ENCODE assay signal across 24 mouse cellular contexts in the genomic region with DNA sequence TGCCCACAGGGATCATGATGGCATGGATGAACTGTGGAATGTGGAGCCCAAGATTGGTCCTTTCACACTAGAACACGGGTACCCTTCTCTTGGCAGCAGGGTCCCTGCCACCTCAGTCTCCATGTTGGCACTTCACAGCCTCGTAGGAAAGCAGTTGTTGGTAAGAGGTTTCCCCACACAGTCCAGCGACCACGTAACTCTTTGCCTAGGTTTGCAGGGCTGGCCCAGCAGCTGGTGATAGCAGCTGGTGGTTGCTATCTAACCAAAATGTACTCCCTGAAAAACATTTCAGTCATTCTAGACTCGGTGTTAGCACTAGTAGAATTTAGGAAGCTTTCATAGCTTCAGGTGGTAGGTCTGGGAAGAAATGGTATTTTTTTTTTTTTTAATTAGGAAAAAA.
"Had no signal": no experiment of that assay in that cellular context is flagged by ENCODE, and none has a peak within 500 bp of the region (broad histone marks: within the 10 kb centered on the region; RNA-seq: fewer than 3 reads in every experiment).

No protein-coding gene starts in this region.

- H3K9me3 ChIP-seq: hindbrain, embryonic 15.5 days; intestine, embryonic 15.5 days; limb, embryonic 10.5 days; liver, embryonic 13.5 days; liver, embryonic 15.5 days had no signal

- ATAC-seq: inflammation-experienced regulatory T-cells, adult 6 months; intestine, embryonic 15.5 days; intestine, postnatal 0 days had no signal

- H3K9ac ChIP-seq: heart, embryonic 12.5 days; hindbrain, embryonic 13.5 days; hindbrain, embryonic 15.5 days; intestine, embryonic 15.5 days; limb, embryonic 12.5 days; liver, embryonic 13.5 days; liver, embryonic 15.5 days had no signal

- H3K27me3 ChIP-seq: heart, embryonic 12.5 days; hindbrain, embryonic 13.5 days; hindbrain, embryonic 15.5 days; intestine, embryonic 15.5 days; limb, embryonic 12.5 days; liver, embryonic 13.5 days; liver, embryonic 15.5 days had no signal

- DNase-seq: gastrocnemius, postnatal 14 days; gastrocnemius, postnatal 36 days; heart, adult 11 months; heart, postnatal 10 days; heart, postnatal 36 days; kidney, adult 18-20 months; kidney, adult 8-10 months; kidney, postnatal 10 days; kidney, postnatal 25 days; kidney, postnatal 4 days; liver; liver, embryonic 13.5 days had no signal

- H3K27ac ChIP-seq: hindbrain, embryonic 13.5 days; hindbrain, embryonic 15.5 days; intestine, embryonic 15.5 days; layer of hippocampus, adult 2 months; left cerebral cortex, adult 2 months; limb, embryonic 10.5 days; limb, embryonic 12.5 days; liver, embryonic 13.5 days; liver, embryonic 15.5 days had no signal

- H3K4me2 ChIP-seq: heart, embryonic 12.5 days; hindbrain, embryonic 13.5 days; hindbrain, embryonic 15.5 days; intestine, embryonic 15.5 days; limb, embryonic 12.5 days; liver, embryonic 11.5 days; liver, embryonic 13.5 days; liver, embryonic 15.5 days had no signal

- H3K4me1 ChIP-seq: hindbrain, embryonic 15.5 days had no signal

- H3K36me3 ChIP-seq: hindbrain, embryonic 15.5 days; liver, embryonic 15.5 days had no signal

- H3K4me3 ChIP-seq: heart, embryonic 12.5 days; hindbrain, embryonic 13.5 days; hindbrain, embryonic 15.5 days; intestine, embryonic 15.5 days; layer of hippocampus, adult 2 months; left cerebral cortex, adult 2 months; limb, embryonic 10.5 days; limb, embryonic 12.5 days; liver, embryonic 13.5 days; liver, embryonic 15.5 days had no signal
